Mouse (Mus musculus) CH12.LX (cell line): ENCODE data around the gene Polr2l.

Experiments
- CTCF ChIP-seq, 2 experiments: IDR thresholded peaks in 1 of 2; conservative IDR thresholded peaks in 1 of 2; 2 replicates each; pipeline ENCODE4 v1.5.1; 2011 to 2012; ENCODE audit warnings: low read depth in 2 of 2, low read length in 2 of 2, improper control_type of control experiment in 1 of 2, inconsistent platforms in 1 of 2, mild to moderate bottlenecking in 1 of 2, moderate library complexity in 1 of 2
- ELF1 ChIP-seq: IDR thresholded peaks from 2 replicates; pipeline ENCODE4 v1.6.1; 2014; ENCODE audit warnings: low read depth, mild to moderate bottlenecking, inconsistent platforms, low read length, improper control_type of control experiment
- ETS1 ChIP-seq: conservative IDR thresholded peaks from 2 replicates; pipeline ENCODE4 v1.6.1; 2012; ENCODE audit warnings: low read depth, mild to moderate bottlenecking, inconsistent platforms, low read length, improper control_type of control experiment, moderate library complexity
- GABPA ChIP-seq: IDR thresholded peaks from 2 replicates; pipeline ENCODE4 v1.6.1; 2012; ENCODE audit warnings: low read depth, low read length, improper control_type of control experiment, inconsistent platforms; ENCODE audit not compliant: insufficient replicate concordance
- HCFC1 ChIP-seq: IDR thresholded peaks from 2 replicates; pipeline ENCODE4 v1.6.1; 2012; ENCODE audit warnings: low read depth, mild to moderate bottlenecking, inconsistent platforms, low read length, improper control_type of control experiment
- IRF4 ChIP-seq: IDR thresholded peaks from 2 replicates; pipeline ENCODE4 v1.6.1; 2014; ENCODE audit warnings: low read depth, mild to moderate bottlenecking, inconsistent platforms, low read length, improper control_type of control experiment
- MAFK ChIP-seq: IDR thresholded peaks from 2 replicates; pipeline ENCODE4 v1.6.1; 2011; ENCODE audit warnings: low read length, improper control_type of control experiment; ENCODE audit not compliant: insufficient replicate concordance
- MAZ ChIP-seq: IDR thresholded peaks from 2 replicates; pipeline ENCODE4 v1.6.1; 2012; ENCODE audit warnings: low read depth, mild to moderate bottlenecking, inconsistent platforms, low read length, improper control_type of control experiment, moderate library complexity
- NRF1 ChIP-seq: IDR thresholded peaks from 2 replicates; pipeline ENCODE4 v1.6.1; 2014; ENCODE audit warnings: low read depth, mild to moderate bottlenecking, inconsistent platforms, low read length, improper control_type of control experiment, moderate library complexity
- PAX5 ChIP-seq: IDR thresholded peaks from 2 replicates; pipeline ENCODE4 v1.6.1; 2012; ENCODE audit warnings: low read length, inconsistent platforms, mixed read lengths
- POLR2A ChIP-seq: IDR thresholded peaks from 2 replicates; pipeline ENCODE4 v1.6.1; 2011; ENCODE audit warnings: low read depth, mild to moderate bottlenecking, improper control_type of control experiment, low read length
- SIN3A ChIP-seq: IDR thresholded peaks from 2 replicates; pipeline ENCODE4 v1.6.1; 2012; ENCODE audit warnings: low read length, improper control_type of control experiment, inconsistent platforms
- USF1 ChIP-seq: IDR thresholded peaks from 2 replicates; pipeline ENCODE4 v1.6.1; 2014; ENCODE audit warnings: low read depth, mild to moderate bottlenecking, inconsistent platforms, low read length, improper control_type of control experiment
- USF2 ChIP-seq: conservative IDR thresholded peaks from 2 replicates; pipeline ENCODE4 v1.6.1; 2011; ENCODE audit warnings: low read depth, low read length, improper control_type of control experiment

DNA sequence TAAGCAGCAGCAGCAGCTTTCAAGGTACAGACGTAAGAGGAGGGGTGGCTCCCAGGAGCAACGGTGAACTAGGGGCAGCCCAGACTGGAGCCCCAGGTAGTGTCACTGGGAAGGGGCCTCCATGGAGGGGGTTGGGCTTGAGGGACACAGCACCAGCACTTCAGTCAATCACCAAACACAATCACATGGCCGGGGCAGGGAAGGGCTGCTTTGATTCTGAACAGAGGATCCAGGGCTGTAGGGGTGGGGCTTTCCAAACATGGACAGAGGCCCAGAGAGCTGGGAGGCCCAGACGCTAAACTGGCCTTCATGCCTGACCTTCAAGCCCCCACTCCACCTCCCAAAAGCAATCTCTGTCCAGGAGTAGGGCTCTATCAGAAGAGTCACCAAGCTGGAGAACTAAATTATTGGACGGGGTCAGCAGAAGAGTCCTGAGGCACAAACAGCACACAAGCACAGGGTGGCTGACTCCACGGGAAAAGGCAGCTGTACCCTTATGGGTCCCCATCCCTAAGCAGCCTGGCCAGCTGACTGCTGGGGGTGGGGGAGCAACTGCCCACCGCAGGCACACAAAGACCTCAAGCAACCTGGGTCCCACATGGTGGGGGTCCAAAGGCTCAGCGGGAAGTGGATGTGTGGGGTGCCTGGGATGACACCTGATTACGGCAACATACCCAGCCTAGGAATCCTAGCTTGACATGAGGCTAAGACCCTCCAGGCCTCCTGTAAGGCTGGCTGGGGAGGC lies 44.9 kb downstream of the Polr2l start:
- TF ChIP-seq POLR2A (no peak), USF2 (no peak), CTCF (conservative IDR thresholded peaks at IDR 0.05 in 1 of 2, IDR thresholded peaks at IDR 0.05 in 1 of 2; ENCODE audit: low read depth in 2 of 2, low read length in 2 of 2) (no peak), ELF1 (no peak), PAX5 (no peak), ETS1 (no peak), NRF1 (no peak), SIN3A (no peak), IRF4 (no peak), MAFK (no peak), GABPA (no peak), HCFC1 (no peak), USF1 (no peak), MAZ (no peak)
